Mouse (Mus musculus) B cell, adult (primary cell): ENCODE data around the gene Tmem255a. TPM values are rescaled to one million over a fixed set of nuclear protein-coding genes. Genes with fewer than 3 reads are reported as not detected.

Source experiments
- total RNA-seq: library from RNA; stranded (reverse); gene quantifications from 4 replicates; pipeline ENCODE4 v1.2.4, GENCODE M21; 2023; ENCODE audit not compliant: inconsistent age

Tmem255a gene
- total RNA-seq: 0.15 to 0.24 TPM (median 0.16 TPM) in 4 replicates

DNA sequence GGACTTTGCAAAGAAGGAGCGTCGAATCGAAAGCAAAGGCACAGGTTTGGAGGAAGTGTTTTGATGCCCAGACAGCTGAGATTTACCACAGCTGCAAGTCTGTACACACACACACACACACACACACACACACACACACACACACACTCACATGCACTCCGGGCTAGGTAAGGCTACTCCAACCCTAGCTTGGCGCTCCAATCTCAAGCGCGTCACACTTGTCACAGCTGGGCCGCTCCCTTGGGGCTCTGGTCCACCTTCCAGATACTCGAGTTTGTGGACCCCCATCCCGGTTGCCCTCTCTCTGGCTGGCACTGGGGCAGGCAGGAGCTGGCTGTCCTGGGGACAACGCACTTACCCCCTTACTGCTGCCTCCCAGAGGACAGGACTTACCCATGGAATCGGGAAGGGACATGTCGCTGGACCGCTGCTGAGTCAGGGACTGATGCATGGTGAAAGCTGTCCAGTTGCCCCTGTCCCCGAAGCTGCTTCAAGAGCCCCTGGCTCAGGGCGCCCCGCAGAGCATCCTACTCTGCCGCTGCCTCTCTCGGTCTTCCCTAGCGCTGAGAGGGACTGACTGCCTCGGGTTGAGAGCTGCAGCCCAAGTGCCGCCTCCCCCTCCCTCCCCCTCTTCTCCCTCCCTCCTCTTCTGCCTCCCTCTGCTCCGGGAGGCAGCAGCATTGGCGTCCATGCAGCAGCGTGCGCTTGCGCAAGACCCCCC, at the start of gene Tmem255a:
Gene Tmem255a, minus strand, starts transcription at position 589 of the 721 bp plus-strand sequence.

DNA sequence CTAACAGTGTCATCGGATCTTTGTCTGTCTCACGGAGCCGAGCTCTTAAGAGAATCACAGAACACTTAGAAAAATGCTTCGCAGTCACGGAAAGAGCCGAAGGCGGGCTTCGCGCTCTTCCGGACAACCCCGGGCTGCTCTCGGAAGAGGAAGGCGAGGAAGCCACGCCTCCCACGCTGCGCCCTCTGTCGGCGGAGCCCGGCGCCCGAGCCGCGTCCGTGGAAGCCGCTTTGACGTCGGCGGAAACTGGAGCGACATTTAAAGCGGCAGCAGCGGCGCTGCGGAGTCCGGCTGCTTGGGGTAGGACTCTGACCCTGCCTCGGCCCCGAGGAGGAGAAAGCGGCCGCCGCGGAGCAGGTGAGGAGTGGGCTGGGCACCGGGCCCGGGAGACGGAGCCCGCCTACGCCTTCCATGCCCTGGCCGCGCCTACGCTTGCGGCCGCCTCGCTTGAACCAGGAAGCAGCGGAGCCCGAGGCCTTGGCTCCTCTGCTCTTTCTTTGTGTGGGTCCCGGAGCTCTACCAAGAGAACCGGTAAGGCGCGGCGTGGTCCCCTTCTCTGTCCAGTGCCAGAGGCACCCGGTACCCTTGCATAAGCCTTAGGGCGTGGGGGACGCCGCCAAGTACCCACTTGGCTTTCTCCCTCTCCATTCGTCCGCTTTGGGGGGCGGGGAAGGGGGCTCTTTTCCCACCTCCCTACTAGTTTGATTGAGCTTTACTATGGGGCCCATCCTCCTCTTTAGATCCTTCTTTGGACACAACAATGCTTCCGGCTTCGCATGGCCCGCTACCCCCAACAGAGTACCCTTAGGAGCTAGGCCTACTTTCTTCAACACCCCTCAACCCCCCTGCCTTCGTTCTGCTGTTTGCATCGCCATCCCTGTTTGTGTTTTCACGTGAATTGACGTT, 62.4 kb downstream of the Tmem255a start, which contains the start of gene Zbtb33:
Gene Zbtb33, plus strand, starts transcription at position 242 of the 906 bp plus-strand sequence.

Other genes with a start within 250 kb of the Tmem255a start
- gene Btg1-ps1, start 233.6 kb downstream of the Tmem255a start, total RNA-seq: not detected in 4 replicates
- gene Btg1-ps2, start 209.3 kb downstream of the Tmem255a start, total RNA-seq: not detected in 4 replicates
- gene Rhox10, start 186.0 kb downstream of the Tmem255a start, total RNA-seq: not detected in 4 replicates
- gene Rhox11, start 167.3 kb downstream of the Tmem255a start, total RNA-seq: not detected in 4 replicates
- not detected in 4 replicates for gene Rhox12, start 141.5 kb downstream of the Tmem255a start, total RNA-seq
- not detected in 4 replicates for gene Rhox13, start 131.2 kb downstream of the Tmem255a start, total RNA-seq
- 33.4 to 35.9 TPM (median 35.2 TPM) in 4 replicates for gene Zbtb33, start 62.6 kb downstream of the Tmem255a start, total RNA-seq
- not detected in 4 replicates for gene Atp1b4, start 63.7 kb upstream of the Tmem255a start, total RNA-seq
- gene Lamp2, start 204.0 kb upstream of the Tmem255a start, total RNA-seq: 67.8 to 76.8 TPM (median 70.9 TPM) in 4 replicates